Mouse (Mus musculus) ovary, postnatal 10 days (tissue): ENCODE measurements around the gene Fam89a.

Experiments
- DNase-seq: peaks from one replicate; pipeline ENCODE4 v3.0.0; 2022; ENCODE audit warnings: low spot score

Gene Fam89a

DNA sequence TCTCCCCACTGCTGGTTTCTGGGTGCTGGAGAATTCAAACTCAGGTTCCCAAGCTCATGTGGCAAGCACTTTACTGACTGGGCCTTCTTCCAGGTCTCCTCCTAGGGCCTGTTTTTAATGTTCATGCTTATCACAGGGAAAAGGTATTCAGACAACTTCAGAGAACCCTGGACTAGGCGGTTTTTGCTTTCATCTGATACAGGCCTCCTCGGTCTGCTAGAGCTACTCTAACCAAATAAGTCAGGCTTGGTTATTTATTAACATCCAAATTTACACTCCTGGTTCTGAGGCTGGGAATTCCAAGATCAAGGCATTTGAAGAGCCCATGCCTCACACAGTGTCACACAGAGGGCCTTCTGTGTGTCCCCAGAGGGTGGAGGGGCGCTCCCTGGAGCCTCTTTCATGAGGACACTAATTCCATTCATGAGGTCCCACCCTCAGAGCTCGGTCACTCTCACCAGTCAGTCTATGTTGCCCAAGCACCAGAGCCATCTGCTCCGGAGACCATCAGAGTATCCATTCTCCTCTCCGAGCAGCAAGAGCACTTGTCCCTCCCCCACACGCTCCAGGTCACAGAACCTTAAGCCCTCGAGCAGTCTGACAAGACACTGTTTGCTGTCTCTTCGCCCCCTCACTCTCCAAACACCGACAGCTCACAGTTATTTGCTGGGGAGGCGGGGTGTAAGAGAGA is 2.6 kb upstream of the Fam89a start:
- DNase-seq = no peak

DNA sequence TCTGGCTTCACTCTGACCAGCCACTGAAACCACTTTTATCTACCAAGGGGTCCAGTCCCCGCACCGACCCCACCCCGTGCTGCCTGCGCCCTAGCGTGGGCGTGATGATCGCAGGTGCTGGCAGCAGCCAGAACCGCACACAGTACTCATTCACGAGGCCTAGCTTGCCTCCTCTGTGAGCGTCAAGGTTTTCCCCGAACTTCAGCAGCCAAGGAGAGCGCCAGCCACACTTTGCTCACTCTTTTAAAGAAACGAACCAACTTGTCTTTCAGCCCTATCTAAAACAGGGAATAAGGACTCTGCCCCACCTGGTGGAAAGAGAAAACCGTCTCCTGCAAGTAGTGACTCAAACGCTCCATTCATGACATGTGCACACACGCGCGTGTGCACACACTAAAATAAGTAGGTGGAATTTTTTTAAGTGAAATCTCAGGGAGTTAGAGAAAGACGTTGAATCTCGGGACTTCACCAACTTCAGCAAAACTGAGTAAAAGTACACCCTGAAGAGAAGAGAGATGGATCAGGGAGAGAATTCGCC is 762 bp upstream of the Fam89a start:
- no peak for DNase-seq

DNA sequence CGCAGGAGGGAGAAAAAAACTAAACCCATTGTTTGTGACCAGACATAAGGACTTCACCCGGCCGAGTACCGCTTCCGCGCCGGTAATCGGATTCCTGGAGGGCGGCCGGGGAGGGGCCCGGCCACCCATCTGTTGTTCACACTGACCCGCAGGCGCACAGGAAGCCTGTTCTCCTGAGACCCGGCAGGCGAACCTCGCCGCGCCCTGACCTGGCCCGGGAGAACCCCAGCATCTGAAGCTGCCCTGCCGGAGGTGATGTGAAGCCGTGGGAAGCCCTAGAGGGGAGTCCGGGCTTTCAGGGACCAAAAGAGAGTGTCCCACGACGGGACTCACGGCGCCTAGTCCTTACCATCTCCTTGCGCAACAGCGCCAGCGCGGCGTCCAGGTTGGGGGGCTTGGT is 441 bp downstream of the Fam89a start:
- no peak for DNase-seq

DNA sequence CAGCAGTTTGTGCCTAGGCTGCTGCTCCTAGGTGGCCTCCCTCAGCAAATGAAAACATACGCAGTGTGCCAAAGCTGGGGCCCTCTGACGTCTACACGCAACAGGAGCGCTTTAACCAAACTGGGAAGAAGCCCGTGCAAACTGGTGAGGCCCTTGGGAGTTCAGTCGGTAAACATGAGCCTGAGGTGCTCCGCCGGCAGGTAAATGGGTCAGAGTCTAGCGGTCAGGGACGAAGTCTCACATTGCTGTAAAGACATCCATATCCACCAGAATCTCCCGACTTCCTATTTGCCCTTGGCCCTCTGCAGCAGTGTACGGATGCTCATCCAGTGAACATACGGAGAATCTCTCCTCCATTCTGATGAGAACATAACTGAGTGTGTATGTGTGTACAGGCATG is 5.0 kb downstream of the Fam89a start:
- no peak for DNase-seq

DNA sequence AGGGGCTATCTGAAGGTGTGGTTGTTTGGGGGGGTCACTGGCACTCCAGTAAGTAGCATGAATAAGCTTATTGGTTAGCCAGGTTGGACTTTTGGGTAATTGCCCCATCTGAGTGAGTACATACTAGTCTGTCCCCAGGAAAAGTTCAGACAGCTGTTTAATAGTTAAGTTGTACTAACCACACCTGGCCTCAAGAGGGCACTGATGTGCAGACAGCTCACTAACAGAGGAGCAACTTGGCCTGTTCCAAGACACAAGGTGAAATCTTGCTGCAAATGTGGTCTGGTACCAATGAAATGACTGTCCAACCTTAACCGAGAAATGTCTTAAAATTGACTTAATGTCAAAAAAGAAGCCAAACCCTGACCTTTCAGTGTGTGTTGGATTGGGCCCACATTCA is 12.4 kb downstream of the Fam89a start:
- no peak for DNase-seq

DNA sequence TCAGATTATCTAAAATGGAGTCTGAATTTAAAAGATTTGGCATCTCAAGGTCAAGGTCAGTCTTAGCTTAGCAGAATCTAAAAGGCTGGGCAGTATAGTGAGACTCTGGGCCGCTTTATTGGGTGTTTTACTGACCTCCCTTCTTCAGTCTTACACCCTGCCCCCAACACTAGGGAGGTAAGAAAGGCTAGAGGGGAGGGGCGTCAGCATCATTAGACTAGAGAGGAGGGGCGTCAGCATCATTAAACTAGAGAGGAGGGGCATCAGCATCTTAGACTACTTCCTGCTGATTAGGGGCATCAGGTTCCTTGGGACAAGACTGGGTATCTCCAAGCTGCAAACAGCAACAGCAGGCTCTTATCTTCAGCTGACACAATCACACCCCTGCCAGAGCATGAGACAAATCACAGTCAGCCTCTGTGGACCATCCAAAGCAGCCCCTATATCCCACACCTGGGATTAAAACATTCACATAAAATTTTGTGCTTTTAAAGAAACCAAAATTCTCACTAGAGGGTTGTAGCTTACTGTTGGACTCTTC is 16.2 kb downstream of the Fam89a start:
- no peak for DNase-seq

DNA sequence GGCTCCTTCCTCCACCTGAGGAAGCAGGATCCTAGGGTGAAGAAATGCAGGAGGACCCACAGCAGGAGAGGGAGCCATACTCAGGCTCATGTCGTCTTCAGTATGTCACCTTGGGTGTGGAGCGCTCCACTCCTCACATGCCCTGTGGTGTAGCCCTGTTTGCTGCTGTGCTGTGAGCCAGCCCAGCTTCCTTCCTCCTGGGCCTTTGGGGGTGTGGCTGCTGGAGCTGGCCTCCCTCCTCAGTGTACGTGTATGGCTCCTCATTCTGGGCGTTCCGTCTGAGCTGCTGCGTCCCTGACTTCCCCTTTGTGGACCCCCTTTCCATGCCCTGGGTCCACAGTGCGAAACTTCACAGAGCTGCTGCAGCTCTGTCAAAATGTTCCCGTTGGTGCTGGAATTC is 18.8 kb downstream of the Fam89a start:
- no peak for DNase-seq

DNA sequence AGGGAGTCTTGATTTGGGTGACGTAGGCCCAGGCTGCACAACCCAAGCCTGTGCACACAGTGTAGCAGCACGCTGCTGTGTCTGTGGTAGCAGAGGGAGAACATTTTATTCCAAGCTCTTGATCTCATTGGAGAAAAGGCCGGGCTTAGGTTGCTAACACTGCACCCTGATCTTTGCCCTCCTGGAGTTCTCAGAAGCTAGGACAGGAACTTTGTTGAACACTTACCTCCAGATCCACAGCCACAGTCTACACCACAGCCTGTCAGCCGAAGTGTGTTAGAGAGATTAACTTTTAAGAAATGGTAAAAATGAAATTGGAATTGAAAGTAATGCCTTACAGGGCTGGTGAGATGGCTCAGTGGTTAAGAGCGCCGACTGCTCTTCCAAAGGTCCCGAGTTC is 27.3 kb downstream of the Fam89a start:
- DNase-seq = no peak

DNA sequence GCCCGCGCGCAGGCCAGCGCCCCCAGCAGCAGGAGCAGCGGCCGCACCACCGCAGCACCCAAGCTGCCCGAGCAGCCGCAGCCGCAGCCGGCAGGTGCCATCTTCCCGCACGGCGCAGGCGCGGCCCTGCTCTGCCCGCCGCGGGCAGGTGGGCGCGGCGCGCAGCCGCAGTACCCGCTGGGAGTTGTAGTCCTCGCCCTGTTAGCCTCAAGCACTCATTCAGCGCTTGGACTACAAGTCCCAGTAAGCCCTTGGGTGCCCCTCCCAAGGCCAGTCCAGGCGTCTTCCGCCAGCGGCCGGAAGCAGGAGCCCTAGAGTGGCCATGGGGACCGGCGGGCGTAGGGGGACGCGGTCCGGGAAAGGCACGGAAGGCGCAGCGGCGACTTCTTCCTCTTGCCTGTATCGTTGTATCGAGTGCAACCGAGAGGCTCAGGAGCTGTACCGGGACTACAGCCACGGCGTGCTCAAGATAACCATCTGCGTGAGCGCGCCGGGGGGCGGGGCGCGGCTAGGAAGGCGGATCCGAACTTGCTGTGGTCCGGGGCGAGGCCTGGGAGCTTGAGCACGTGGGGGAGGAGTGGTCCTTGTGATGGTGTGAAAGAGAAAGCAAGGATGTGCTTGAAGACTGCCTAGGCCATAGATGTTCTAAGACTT is 29.6 kb downstream of the Fam89a start, which contains the start of the genes Ttc13 and Arv1:
Gene Ttc13 (minus strand): TSS at position 122 of the 654 bp plus-strand sequence.
Gene Arv1 (plus strand): TSS at position 278 of the 654 bp plus-strand sequence.
- peak; percentile 70 for DNase-seq

DNA sequence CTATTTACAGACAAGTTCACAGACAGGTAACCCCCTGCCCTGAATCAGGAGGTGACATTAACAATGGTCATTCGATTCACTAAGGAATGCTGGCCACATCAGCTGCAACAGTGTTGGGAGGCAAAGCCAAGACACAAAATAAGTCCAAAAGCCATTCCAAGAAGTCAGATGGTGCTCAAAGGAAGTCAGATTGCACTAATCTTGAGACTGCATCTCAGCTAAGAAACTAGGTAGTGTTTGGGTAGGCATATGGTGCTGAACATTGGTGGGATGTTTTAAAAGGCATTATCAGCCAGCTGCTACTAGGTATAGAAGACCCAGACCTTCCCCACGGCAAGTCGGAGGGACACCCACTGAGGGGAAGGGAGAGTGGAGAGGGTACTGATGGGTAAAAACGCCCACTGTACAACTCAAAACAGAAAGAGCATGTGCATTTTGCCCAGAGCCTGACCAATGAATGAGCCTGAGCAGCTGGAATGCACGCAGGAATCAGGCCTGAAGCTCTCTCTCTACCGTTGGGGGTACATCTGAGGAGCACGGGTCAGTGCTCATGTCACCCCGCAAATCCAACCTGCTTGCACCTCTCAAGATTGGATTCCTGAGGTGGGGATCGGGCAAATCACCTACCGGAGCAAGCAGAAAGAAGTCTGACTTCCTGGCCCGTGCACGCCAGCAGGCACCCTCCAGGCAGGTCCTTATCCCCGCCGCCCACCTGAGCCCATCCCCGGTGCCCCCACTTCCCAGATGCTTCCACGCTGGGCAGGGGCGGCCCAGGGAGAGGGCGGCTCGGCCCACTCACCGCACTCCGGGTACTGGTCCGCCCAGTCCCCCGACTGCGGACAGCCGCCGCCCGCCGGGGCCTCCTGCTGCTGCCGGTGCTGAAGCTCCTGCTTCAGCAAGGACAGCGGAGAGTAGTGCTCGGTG is 30.4 kb downstream of the Fam89a start:
- no peak for DNase-seq

DNA sequence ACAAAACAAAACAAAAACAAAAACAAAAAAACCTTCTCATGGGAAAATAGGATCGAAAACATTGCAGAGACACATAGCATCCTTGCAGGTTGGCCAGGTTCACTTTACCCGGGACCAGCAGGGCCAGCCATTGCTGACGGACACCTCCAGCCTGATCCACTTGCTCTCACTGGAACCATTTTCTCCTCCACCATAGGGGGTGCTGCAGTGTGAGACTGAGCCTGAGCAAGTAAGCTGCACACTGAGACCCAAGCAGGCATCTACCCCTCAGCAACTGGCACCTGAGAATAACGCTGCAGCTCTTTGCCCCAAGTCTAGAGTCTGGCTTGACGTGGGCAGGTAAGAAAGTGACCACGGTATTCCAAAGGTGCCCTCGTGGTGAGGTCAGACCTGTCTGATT is 31.5 kb downstream of the Fam89a start:
- DNase-seq = no peak

DNA sequence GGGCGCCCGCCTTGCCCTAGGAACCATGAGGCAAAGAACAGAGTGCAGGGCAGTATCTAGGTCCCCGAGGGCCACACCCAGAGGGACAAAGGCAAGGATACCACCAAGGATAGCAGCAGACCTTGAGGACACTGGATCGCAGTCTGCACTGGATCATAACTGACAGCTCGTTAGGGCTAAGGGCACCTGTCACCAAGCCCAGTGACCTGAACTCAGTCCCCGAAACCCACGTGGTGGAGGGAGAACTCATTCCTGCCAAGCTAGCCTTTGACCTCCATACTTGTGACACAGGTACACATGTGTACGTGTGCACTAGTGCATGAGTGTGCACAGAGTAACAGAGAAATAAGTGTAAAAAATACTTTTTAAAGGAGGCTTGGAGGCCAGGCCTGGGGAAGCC is 35.9 kb downstream of the Fam89a start:
- DNase-seq = no peak

DNA sequence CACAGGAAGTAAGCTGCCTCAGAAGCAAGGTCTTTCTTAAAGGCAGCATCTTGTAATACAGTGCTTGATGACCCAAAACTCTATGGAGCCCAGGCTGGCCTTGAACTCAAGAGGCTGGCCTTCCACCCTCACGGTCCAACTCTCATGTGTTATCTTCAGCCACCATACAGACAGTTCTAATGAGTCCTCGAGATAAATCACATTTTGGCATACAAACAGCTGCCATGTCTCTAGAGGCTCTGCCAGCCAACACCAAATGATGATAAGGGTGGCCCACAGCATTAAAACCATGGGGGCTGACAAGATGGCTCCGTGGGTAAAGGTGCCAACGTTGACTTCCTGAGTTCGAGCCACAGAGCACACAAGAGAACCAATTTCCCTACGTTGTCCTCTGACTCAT is 38.4 kb downstream of the Fam89a start:
- no peak for DNase-seq

DNA sequence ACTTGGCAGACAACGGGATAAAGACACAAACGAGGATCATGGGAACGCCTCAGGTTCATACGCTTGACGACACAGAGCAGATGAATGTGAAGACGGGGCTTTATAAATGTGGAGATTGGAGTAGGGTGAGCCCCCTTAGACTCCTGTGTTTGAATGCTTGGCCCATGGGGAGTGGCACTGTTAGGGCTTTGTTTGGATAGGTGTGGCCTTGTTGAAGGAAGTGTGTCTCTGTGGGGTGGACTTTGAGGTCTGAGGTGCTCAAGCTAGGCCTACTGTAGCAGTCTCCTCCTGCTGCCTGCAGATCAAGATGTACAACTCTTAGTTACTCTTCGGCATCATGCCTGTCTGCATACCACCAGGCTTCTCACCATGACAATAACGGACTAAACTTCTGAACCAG is 45.8 kb downstream of the Fam89a start:
- DNase-seq = no peak

DNA sequence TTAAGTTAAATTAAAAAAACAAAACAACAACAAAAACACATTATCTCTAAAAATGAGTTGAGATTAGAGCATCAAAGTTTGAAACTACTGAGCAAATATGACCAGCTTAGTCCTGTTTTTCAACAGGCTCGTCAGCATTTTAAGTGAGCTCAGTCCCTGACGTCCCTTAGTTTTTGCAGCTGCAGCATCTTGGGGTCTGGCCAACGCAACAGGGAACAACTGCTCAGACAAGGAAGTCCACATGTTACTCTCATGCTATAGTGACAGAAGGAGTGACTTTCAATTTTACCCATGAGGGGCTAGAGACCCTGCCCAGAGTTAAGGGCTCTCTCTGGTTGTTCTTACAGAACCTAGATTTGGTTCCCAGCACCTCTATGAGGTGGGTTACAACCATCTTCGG is 47.3 kb downstream of the Fam89a start:
- no peak for DNase-seq

DNA sequence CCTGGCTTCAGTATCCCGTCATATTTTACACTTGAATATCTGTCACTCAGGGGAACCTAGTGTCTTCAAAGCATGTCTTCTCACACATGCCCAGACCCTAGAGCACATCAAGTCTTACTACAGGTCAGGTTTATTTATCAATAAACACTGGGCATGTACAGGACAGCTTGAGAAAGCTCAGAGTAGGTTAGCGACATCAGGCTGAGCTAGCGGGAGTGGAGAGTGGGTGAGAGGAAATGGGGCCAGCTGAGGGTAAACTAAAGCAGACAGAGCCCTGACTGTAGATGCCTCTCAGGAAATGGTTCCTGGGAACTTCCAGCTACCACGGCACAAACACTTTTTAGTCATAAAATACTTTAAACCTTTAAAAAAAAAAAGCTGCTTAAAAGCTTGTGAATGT is 48.1 kb downstream of the Fam89a start:
- no peak for DNase-seq

DNA sequence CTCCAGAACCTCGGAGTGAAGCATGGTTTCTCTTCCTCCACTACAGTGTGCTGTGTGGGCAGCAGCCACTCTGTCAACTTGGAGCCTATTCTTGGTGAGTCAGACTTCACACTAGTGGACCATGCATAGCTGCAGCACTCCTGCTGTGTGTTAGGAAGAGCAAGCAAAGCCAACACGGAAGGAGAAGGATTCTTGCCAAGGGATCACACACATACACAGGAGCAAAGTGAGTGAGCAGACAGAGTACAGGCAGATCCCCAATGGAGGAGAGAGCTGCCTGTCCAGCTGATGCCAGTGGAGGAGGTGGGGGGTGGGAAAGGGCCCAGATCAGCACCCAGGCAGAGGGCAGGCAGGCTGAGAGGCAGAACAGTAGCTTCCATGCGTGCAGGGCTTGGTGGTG is 49.4 kb downstream of the Fam89a start:
- DNase-seq = no peak

DNA sequence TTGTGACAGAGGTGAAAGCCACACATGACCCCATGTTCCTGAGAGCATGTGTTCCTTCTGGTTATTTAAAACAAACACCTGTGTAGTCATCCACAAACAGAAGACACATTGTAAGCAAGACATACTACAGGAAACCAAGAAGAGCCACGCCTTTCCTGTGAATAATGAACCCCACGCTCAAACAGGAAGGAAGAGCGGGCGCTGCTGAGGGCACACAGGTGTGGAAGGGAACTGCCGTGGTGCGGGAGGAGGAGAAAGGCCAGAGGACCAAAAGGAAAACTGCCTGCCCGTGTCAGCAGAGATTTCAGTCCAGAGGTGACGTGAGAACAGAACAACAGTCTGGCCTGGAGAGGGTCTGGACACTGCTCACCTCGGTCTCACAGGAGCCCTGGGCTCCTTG is 50.6 kb downstream of the Fam89a start:
- no peak for DNase-seq

DNA sequence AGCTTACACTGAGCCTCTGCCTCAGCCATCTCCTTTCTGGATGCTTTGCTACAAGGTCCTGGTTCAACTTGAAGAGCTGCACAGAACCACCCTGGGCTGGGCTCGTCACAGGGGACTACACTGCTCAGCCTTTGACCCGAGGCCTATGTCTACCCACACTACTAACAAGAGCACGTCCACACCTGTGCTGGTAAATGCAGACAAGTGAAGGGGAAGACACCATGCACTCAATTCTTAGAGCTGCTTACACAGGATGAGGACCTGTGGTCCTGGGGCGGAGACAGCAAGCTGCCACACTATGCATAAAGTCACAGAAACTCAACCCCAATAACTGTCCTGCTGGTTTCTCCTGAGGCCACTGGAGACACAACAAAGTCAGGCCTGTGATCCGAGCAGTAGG is 51.4 kb downstream of the Fam89a start:
- DNase-seq = no peak

DNA sequence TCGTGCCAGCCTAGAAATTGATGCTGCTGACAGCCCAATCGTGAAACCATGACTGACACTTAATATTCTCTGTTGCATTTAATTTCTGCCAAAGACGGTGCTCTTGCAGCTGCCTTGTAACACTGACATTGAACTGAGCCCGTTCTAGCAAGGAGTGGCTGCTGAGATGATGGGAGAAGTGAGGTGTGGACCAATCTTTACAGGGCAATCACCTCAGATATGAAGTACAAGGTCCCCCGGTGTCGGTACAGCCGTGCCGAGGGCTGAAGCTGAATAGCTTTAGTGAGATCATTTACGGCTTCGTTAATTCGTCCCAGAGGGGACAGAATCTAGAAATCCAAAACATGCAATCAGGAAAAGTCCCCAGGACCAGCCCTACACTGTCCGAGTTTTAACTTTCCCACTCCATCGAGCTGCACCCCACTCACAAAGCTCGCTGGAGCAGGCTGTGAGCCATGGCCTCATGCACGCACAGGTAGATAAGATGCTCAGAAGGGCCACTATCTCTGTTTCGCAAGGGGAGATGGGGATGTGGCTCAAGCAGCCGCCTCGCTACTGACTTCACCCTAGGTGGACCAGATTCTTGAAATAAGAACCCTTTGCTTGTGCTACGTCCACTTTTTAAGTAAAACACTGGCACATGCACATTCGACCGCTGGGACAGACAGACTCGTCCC is 56.1 kb downstream of the Fam89a start:
- no peak for DNase-seq

DNA sequence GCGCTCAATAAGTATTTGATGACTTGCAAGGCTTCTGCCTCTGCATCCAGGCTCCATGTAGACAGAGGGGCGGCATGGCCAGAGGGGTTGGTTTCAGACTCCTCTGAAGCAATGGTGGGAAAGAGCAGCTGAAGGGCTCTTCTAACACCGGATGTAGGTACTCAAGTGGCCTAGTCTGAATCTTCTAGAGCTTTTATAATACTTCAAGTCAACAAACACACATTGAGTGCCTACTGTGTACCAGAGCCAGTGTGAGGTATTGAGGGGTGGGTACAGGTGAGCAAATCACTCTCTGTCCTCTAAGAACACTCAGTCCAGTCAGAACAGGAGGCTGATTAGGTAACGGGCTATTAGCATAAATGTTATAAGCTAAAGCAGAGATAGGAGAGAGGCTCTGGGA is 59.9 kb downstream of the Fam89a start:
- no peak for DNase-seq
